ENCODE assay signal across 9 mouse cellular contexts in the genomic region with DNA sequence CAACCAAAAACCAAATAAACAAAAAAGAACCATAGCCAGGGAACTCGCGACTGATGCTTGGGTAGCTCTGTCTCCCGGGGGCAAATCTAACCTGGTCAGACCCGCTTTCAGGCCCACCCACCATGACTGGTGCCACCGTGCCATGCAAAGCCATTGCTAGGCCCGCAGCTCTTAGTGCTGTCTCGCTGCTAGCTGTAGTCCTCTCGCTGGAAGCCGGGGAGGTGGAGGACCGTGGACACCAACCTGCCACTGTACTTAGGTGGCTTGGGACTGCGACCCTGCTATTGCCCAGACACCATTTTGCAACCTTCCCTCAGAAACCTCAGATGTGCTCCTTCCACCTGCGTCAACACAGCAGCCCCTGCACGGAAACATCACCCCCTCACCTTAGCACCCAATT. TPM values are rescaled to one million over a fixed set of nuclear protein-coding genes. Genes with fewer than 3 reads are reported as not detected.
A peak's percentile ranks its signal among the peaks of the same experiment; 100 is the strongest.
DNase-seq lines count a peak whose midpoint lies in the region; ATAC-seq and TF ChIP-seq lines count a peak whose summit lies in the region.
"Had no signal": no experiment of that assay in that cellular context is flagged by ENCODE, and none has a peak within 500 bp of the region (broad histone marks: within the 10 kb centered on the region; RNA-seq: fewer than 3 reads in every experiment).

No protein-coding gene starts in this region.

- WGBS in midbrain, embryonic 10.5 days: 4% methylated on average over 13 of the region's 13 CpGs
- 7% methylated on average over 13 of the region's 13 CpGs for WGBS in midbrain, embryonic 14.5 days
- WGBS in kidney, embryonic 14.5 days: 0% methylated on average over 13 of the region's 13 CpGs
- under 1% methylated on average over 13 of the region's 13 CpGs for WGBS in neural tube, embryonic 13.5 days
- WGBS in midbrain, postnatal 0 days: 6% methylated on average over 13 of the region's 13 CpGs

- H3K4me1 ChIP-seq in midbrain, embryonic 10.5 days: peaks cover 13% of the 10 kb centered on the region
- H3K4me1 ChIP-seq in midbrain, embryonic 14.5 days (ENCODE audit: control insufficient read depth, insufficient read depth, low read length): 0 out of 2 replicates have a peak, but pooled peaks cover under 1% of the 10 kb centered on the region
- peaks cover 35% of the 10 kb centered on the region for H3K4me1 ChIP-seq in kidney, embryonic 14.5 days (ENCODE audit: control insufficient read depth, insufficient read depth, low read length)
- H3K4me1 ChIP-seq in neural tube, embryonic 13.5 days (replicated peaks): peaks cover 70% of the 10 kb centered on the region
- no peaks in the 10 kb centered on the region for H3K4me1 ChIP-seq in midbrain, postnatal 0 days (ENCODE audit: insufficient read depth, low read length)

- DNase-seq in adrenal gland, adult 2 months: peak; percentile 56
- no peak for DNase-seq in adrenal gland, adult 8-10 months
- no peak for DNase-seq in midbrain, embryonic 10.5 days (ENCODE audit: low spot score)
- DNase-seq in midbrain, embryonic 14.5 days: no peak
- DNase-seq in midbrain, postnatal 0 days (ENCODE audit: low spot score): no peak
- no peak for DNase-seq in layer of hippocampus, adult 11-12 months (ENCODE audit: low spot score)

- H3K4me3 ChIP-seq in midbrain, embryonic 10.5 days: 0 out of 2 replicates have a peak overlapping the region, but pooled peaks have one; percentile 0
- no peak overlapping the region for H3K4me3 ChIP-seq in midbrain, embryonic 14.5 days (replicated peaks; ENCODE audit: low read depth, low read length)
- peak overlapping the region; percentile 89 for H3K4me3 ChIP-seq in kidney, embryonic 14.5 days (ENCODE audit: low read length)
- peak overlapping the region; percentile 96 for H3K4me3 ChIP-seq in neural tube, embryonic 13.5 days
- H3K4me3 ChIP-seq in midbrain, postnatal 0 days (ENCODE audit: low read depth, low read length): no peak overlapping the region

- no peak overlapping the region for H3K4me2 ChIP-seq in midbrain, embryonic 14.5 days (ENCODE audit: low read length)
- H3K4me2 ChIP-seq in kidney, embryonic 14.5 days (replicated peaks; ENCODE audit: low read depth, low read length): peak overlapping the region; percentile 97
- peak overlapping the region; percentile 97 for H3K4me2 ChIP-seq in neural tube, embryonic 13.5 days
- H3K4me2 ChIP-seq in midbrain, postnatal 0 days (ENCODE audit: low read depth, low read length, poor library complexity, severe bottlenecking): no peak overlapping the region

- no peak overlapping the region for H3K27ac ChIP-seq in midbrain, embryonic 10.5 days (replicated peaks)
- no peak overlapping the region for H3K27ac ChIP-seq in midbrain, embryonic 14.5 days (replicated peaks; ENCODE audit: low read depth, low read length)
- peak overlapping the region; percentile 95 for H3K27ac ChIP-seq in kidney, embryonic 14.5 days (ENCODE audit: low read depth, low read length)
- H3K27ac ChIP-seq in neural tube, embryonic 13.5 days (replicated peaks): peak overlapping the region; percentile 100
- H3K27ac ChIP-seq in midbrain, postnatal 0 days (ENCODE audit: low read depth, low read length): no peak overlapping the region

- H3K9me3 ChIP-seq in midbrain, embryonic 10.5 days (replicated peaks): no peaks in the 10 kb centered on the region
- no peaks in the 10 kb centered on the region for H3K9me3 ChIP-seq in midbrain, embryonic 14.5 days (ENCODE audit: control insufficient read depth, low read length)
- no peaks in the 10 kb centered on the region for H3K9me3 ChIP-seq in kidney, embryonic 14.5 days (ENCODE audit: control insufficient read depth, low read length)
- H3K9me3 ChIP-seq in neural tube, embryonic 13.5 days: no peaks in the 10 kb centered on the region
- H3K9me3 ChIP-seq in midbrain, postnatal 0 days (ENCODE audit: low read length): no peaks in the 10 kb centered on the region

- H3K36me3 ChIP-seq in midbrain, embryonic 10.5 days: no peaks in the 10 kb centered on the region
- no peaks in the 10 kb centered on the region for H3K36me3 ChIP-seq in midbrain, embryonic 14.5 days (ENCODE audit: control insufficient read depth, insufficient read depth, low read length)
- peaks cover 1% of the 10 kb centered on the region; the same call in 1 of the 2 replicates for H3K36me3 ChIP-seq in kidney, embryonic 14.5 days (ENCODE audit: control insufficient read depth, insufficient read depth, low read length)
- H3K36me3 ChIP-seq in neural tube, embryonic 13.5 days: no peaks in the 10 kb centered on the region
- no peaks in the 10 kb centered on the region for H3K36me3 ChIP-seq in midbrain, postnatal 0 days (ENCODE audit: insufficient read depth, low read length)

- ATAC-seq in midbrain, embryonic 14.5 days (ENCODE audit: low FRiP score, low TSS enrichment): no peak
- no peak for ATAC-seq in kidney, embryonic 14.5 days (ENCODE audit: low FRiP score, low TSS enrichment)
- ATAC-seq in neural tube, embryonic 13.5 days (ENCODE audit: low read depth): no peak
- ATAC-seq in midbrain, postnatal 0 days (ENCODE audit: low FRiP score): no peak

- TF ChIP-seq CTCF in midbrain, postnatal 0 days (IDR thresholded peaks at IDR 0.05): no peak

- H3K9ac ChIP-seq in midbrain, embryonic 14.5 days (replicated peaks; ENCODE audit: low read length): no peak overlapping the region
- H3K9ac ChIP-seq in kidney, embryonic 14.5 days (ENCODE audit: low read depth, low read length): peak overlapping the region; percentile 91
- H3K9ac ChIP-seq in neural tube, embryonic 13.5 days: peak overlapping the region; percentile 100
- H3K9ac ChIP-seq in midbrain, postnatal 0 days (replicated peaks; ENCODE audit: low read length, poor library complexity, severe bottlenecking): no peak overlapping the region

- H3K27me3 ChIP-seq in midbrain, embryonic 10.5 days (ENCODE audit: low read depth, poor library complexity, severe bottlenecking): peaks cover 100% of the 10 kb centered on the region
- H3K27me3 ChIP-seq in midbrain, embryonic 14.5 days (ENCODE audit: control insufficient read depth, insufficient read depth, low read length): peaks cover 99% of the 10 kb centered on the region
- no peaks in the 10 kb centered on the region; the same call in 1 of the 2 replicates for H3K27me3 ChIP-seq in kidney, embryonic 14.5 days (ENCODE audit: control insufficient read depth, insufficient read depth, low read length)
- no peaks in the 10 kb centered on the region for H3K27me3 ChIP-seq in neural tube, embryonic 13.5 days
- peaks cover 96% of the 10 kb centered on the region for H3K27me3 ChIP-seq in midbrain, postnatal 0 days (ENCODE audit: insufficient read depth, low read length)

RNA-seq across cellular contexts. Expression of gene Hoxa3, which starts 1.2 kb away (rescaled TPM):
- total RNA-seq in adrenal gland, adult 2 months (2021): 1 to 10 TPM; 2.7 to 5.4 TPM
- 6.8 and 8.1 TPM in 2 replicates for polyA plus RNA-seq in adrenal gland, adult 2 months (2012; rRNA removed)
- 1 to 10 TPM; 2.9 to 9.8 (median 6.8) TPM for total RNA-seq in adrenal gland, adult 8-10 months (2022)
- not detected in 2 replicates for polyA plus RNA-seq in midbrain, embryonic 10.5 days (2016; fragmentation: Nextera tagmentation; extraction: Ambion mirVana)
- not detected in 2 replicates for polyA plus RNA-seq in midbrain, embryonic 14.5 days (2014; fragmentation: Nextera tagmentation; extraction: Ambion mirVana)
- 9.7 and 13.6 TPM in 2 replicates for polyA plus RNA-seq in kidney, embryonic 14.5 days (2014; fragmentation: Nextera tagmentation; extraction: Ambion mirVana)
- 13.9 and 16.4 TPM in 2 replicates for polyA plus RNA-seq in neural tube, embryonic 13.5 days (2015; fragmentation: Nextera tagmentation; extraction: Ambion mirVana)
- total RNA-seq in midbrain, postnatal 0 days (2014; rRNA removed): 1.6 TPM in 1 of 2 replicates, not detected in the other
- not detected in 2 replicates for polyA plus RNA-seq in midbrain, postnatal 0 days (2015; fragmentation: Nextera tagmentation; extraction: Ambion mirVana)

RNA-seq across cellular contexts. Expression of gene Gm28308, which starts 1.2 kb away (rescaled TPM):
- 1 to 10 TPM in 1 of 2 experiments, not detected in 1; 1.0 TPM for total RNA-seq in adrenal gland, adult 2 months (2021)
- 1.9 and 2.5 TPM in 2 replicates for polyA plus RNA-seq in adrenal gland, adult 2 months (2012; rRNA removed)
- total RNA-seq in adrenal gland, adult 8-10 months (2022): 1 to 10 TPM in 2 of 4 experiments, under 1 TPM in 2; 0.49 to 2.8 (median 1.4) TPM
- not detected in 2 replicates for polyA plus RNA-seq in midbrain, embryonic 10.5 days (2016; fragmentation: Nextera tagmentation; extraction: Ambion mirVana)
- not detected in 2 replicates for polyA plus RNA-seq in midbrain, embryonic 14.5 days (2014; fragmentation: Nextera tagmentation; extraction: Ambion mirVana)
- polyA plus RNA-seq in kidney, embryonic 14.5 days (2014; fragmentation: Nextera tagmentation; extraction: Ambion mirVana): not detected in 2 replicates
- polyA plus RNA-seq in neural tube, embryonic 13.5 days (2015; fragmentation: Nextera tagmentation; extraction: Ambion mirVana): not detected in 2 replicates
- total RNA-seq in midbrain, postnatal 0 days (2014; rRNA removed): not detected in 2 replicates
- not detected in 2 replicates for polyA plus RNA-seq in midbrain, postnatal 0 days (2015; fragmentation: Nextera tagmentation; extraction: Ambion mirVana)
- total RNA-seq: heart, postnatal 25 days had no signal

RNA-seq across cellular contexts. Expression of gene Hoxa6, which starts 3.4 kb away (rescaled TPM):
- 1 to 10 TPM; 1.9 to 4.5 TPM for total RNA-seq in adrenal gland, adult 2 months (2021)
- polyA plus RNA-seq in adrenal gland, adult 2 months (2012; rRNA removed): 3.6 and 3.8 TPM in 2 replicates
- total RNA-seq in adrenal gland, adult 8-10 months (2022): 1 to 10 TPM; 3.6 to 9.5 (median 5.2) TPM
- polyA plus RNA-seq in midbrain, embryonic 10.5 days (2016; fragmentation: Nextera tagmentation; extraction: Ambion mirVana): not detected in 2 replicates
- not detected in 2 replicates for polyA plus RNA-seq in midbrain, embryonic 14.5 days (2014; fragmentation: Nextera tagmentation; extraction: Ambion mirVana)
- 4.4 TPM in 2 replicates for polyA plus RNA-seq in kidney, embryonic 14.5 days (2014; fragmentation: Nextera tagmentation; extraction: Ambion mirVana)
- 20.3 and 25.8 TPM in 2 replicates for polyA plus RNA-seq in neural tube, embryonic 13.5 days (2015; fragmentation: Nextera tagmentation; extraction: Ambion mirVana)
- not detected in 2 replicates for total RNA-seq in midbrain, postnatal 0 days (2014; rRNA removed)
- not detected in 2 replicates for polyA plus RNA-seq in midbrain, postnatal 0 days (2015; fragmentation: Nextera tagmentation; extraction: Ambion mirVana)
- total RNA-seq: heart, postnatal 25 days had no signal

RNA-seq across cellular contexts. Expression of gene Hoxa5, which starts 7.6 kb away (rescaled TPM):
- total RNA-seq in adrenal gland, adult 2 months (2021): 10 to 100 TPM; 13.6 to 22.8 TPM
- 12.9 and 16.3 TPM in 2 replicates for polyA plus RNA-seq in adrenal gland, adult 2 months (2012; rRNA removed)
- 10 to 100 TPM; 10.8 to 15.6 (median 13.3) TPM for total RNA-seq in adrenal gland, adult 8-10 months (2022)
- not detected in 2 replicates for polyA plus RNA-seq in midbrain, embryonic 10.5 days (2016; fragmentation: Nextera tagmentation; extraction: Ambion mirVana)
- not detected in 2 replicates for polyA plus RNA-seq in midbrain, embryonic 14.5 days (2014; fragmentation: Nextera tagmentation; extraction: Ambion mirVana)
- polyA plus RNA-seq in kidney, embryonic 14.5 days (2014; fragmentation: Nextera tagmentation; extraction: Ambion mirVana): 15.7 and 16.6 TPM in 2 replicates
- 44.7 and 66.8 TPM in 2 replicates for polyA plus RNA-seq in neural tube, embryonic 13.5 days (2015; fragmentation: Nextera tagmentation; extraction: Ambion mirVana)
- total RNA-seq in midbrain, postnatal 0 days (2014; rRNA removed): 10.4 TPM in 1 of 2 replicates, not detected in the other
- not detected in 2 replicates for polyA plus RNA-seq in midbrain, postnatal 0 days (2015; fragmentation: Nextera tagmentation; extraction: Ambion mirVana)

RNA-seq across cellular contexts. Expression of gene Hoxa7, which starts 9.7 kb away (rescaled TPM):
- 10 to 100 TPM; 15.3 to 30.3 TPM for total RNA-seq in adrenal gland, adult 2 months (2021)
- polyA plus RNA-seq in adrenal gland, adult 2 months (2012; rRNA removed): 21.3 and 26.8 TPM in 2 replicates
- total RNA-seq in adrenal gland, adult 8-10 months (2022): 10 to 100 TPM; 12.9 to 27.9 (median 19.1) TPM
- not detected in 2 replicates for polyA plus RNA-seq in midbrain, embryonic 10.5 days (2016; fragmentation: Nextera tagmentation; extraction: Ambion mirVana)
- not detected in 2 replicates for polyA plus RNA-seq in midbrain, embryonic 14.5 days (2014; fragmentation: Nextera tagmentation; extraction: Ambion mirVana)
- 19.1 and 19.6 TPM in 2 replicates for polyA plus RNA-seq in kidney, embryonic 14.5 days (2014; fragmentation: Nextera tagmentation; extraction: Ambion mirVana)
- 117 and 125 TPM in 2 replicates for polyA plus RNA-seq in neural tube, embryonic 13.5 days (2015; fragmentation: Nextera tagmentation; extraction: Ambion mirVana)
- total RNA-seq in midbrain, postnatal 0 days (2014; rRNA removed): not detected in 2 replicates
- polyA plus RNA-seq in midbrain, postnatal 0 days (2015; fragmentation: Nextera tagmentation; extraction: Ambion mirVana): not detected in 2 replicates

Comparison
In these comparisons a context has a peak if more than half of its experiments do, and no peak if none do; other contexts are left out.
1. H3K4me3 ChIP-seq: peak in midbrain, embryonic 10.5 days (single experiment), kidney, embryonic 14.5 days (single experiment) and neural tube, embryonic 13.5 days (single experiment); none in midbrain, embryonic 14.5 days (single experiment) and midbrain, postnatal 0 days (single experiment).
2. H3K27ac ChIP-seq: peak in kidney, embryonic 14.5 days (single experiment) and neural tube, embryonic 13.5 days (single experiment); none in midbrain, embryonic 10.5 days (single experiment), midbrain, embryonic 14.5 days (single experiment) and midbrain, postnatal 0 days (single experiment).
3. H3K4me2 ChIP-seq: peak in kidney, embryonic 14.5 days (single experiment) and neural tube, embryonic 13.5 days (single experiment); none in midbrain, embryonic 14.5 days (single experiment) and midbrain, postnatal 0 days (single experiment).
4. H3K9ac ChIP-seq: peak in kidney, embryonic 14.5 days (single experiment) and neural tube, embryonic 13.5 days (single experiment); none in midbrain, embryonic 14.5 days (single experiment) and midbrain, postnatal 0 days (single experiment).